11 mouse cellular contexts compared by ENCODE assay signal in the genomic region with DNA sequence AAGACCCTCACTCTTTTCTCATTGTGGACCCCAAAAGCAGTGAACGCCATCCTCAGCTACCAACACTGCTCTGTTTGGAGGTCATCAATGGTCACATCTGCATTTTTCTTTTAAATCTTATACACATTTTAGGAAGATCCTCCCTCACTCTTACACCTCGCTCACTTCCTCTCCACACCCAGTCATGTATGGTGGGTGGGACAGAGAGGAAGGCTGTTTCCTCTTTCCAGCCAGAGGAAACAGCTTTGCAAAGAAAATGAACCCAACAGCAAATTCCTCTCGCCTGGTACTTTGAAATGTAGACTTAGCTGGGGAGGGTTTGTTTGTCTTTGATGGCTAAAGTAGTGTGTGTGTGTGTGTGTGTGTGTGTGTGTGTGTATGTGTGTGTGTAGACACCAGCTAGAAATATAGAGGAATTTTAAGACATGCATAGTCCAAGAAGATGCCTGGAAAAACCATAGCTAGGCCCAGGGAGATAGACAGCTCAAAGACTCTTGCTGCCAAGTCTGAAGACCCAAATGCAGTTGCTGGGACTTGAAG. TPM values are rescaled to one million over a fixed set of nuclear protein-coding genes. Genes with fewer than 3 reads are reported as not detected.
DNase-seq lines count a peak whose midpoint lies in the region; ATAC-seq and TF ChIP-seq lines count a peak whose summit lies in the region.
"Had no signal": no experiment of that assay in that cellular context is flagged by ENCODE, and none has a peak within 500 bp of the region (broad histone marks: within the 10 kb centered on the region; RNA-seq: fewer than 3 reads in every experiment).

No protein-coding gene starts in this region.

- H3K9me3 ChIP-seq in heart, postnatal 0 days (replicated peaks; ENCODE audit: control insufficient read depth, low read length), result no peaks in the 10 kb centered on the region
- H3K9me3 ChIP-seq: embryonic facial prominence, embryonic 12.5 days; forebrain, embryonic 15.5 days had no signal

- H3K27ac ChIP-seq in heart, postnatal 0 days (ENCODE audit: low read depth), result 0 out of 2 replicates have a peak overlapping the region, but pooled peaks have one; percentile 8
- peak overlapping the region; percentile 83 for H3K27ac ChIP-seq in macrophage
- H3K27ac ChIP-seq: embryonic facial prominence, embryonic 12.5 days; forebrain, embryonic 15.5 days had no signal

- WGBS in heart, postnatal 0 days, result 58% methylated on average over 3 of the region's 3 CpGs
- WGBS in macrophage (ENCODE audit: missing documents), result 8% methylated on average over 3 of the region's 3 CpGs

- no peaks in the 10 kb centered on the region for H3K79me2 ChIP-seq in macrophage (ENCODE audit: inconsistent target)

- no peak overlapping the region for H3K9ac ChIP-seq in heart, postnatal 0 days (replicated peaks; ENCODE audit: low read depth, low read length)
- H3K9ac ChIP-seq: embryonic facial prominence, embryonic 12.5 days; forebrain, embryonic 15.5 days had no signal

- no peak for TF ChIP-seq EP300 in heart, postnatal 0 days (IDR thresholded peaks at IDR 0.05; ENCODE audit: low read depth)

- H3K4me1 ChIP-seq in heart, postnatal 0 days (ENCODE audit: control insufficient read depth, insufficient read depth), result peaks cover 3% of the 10 kb centered on the region; the same call in 1 of the 2 replicates

- no peak overlapping the region for H3K4me3 ChIP-seq in heart, postnatal 0 days (ENCODE audit: low read depth, low read length)
- no peak overlapping the region for H3K4me3 ChIP-seq in macrophage (ENCODE audit: inconsistent target)
- H3K4me3 ChIP-seq: embryonic facial prominence, embryonic 12.5 days; forebrain, embryonic 15.5 days had no signal

- no peak overlapping the region for H3K4me2 ChIP-seq in heart, postnatal 0 days (ENCODE audit: low read depth, low read length)
- H3K4me2 ChIP-seq: embryonic facial prominence, embryonic 12.5 days; forebrain, embryonic 15.5 days had no signal

- peak; percentile 24; the same call in 1 of the 2 replicates for ATAC-seq in heart, postnatal 0 days (ENCODE audit: insufficient read depth, low read depth)
- ATAC-seq: forebrain, embryonic 15.5 days; hindbrain, embryonic 16.5 days had no signal

- TF ChIP-seq CTCF in heart, postnatal 0 days (IDR thresholded peaks at IDR 0.05; ENCODE audit: low read depth), result no peak

- no peaks in the 10 kb centered on the region for H3K36me3 ChIP-seq in heart, postnatal 0 days (replicated peaks; ENCODE audit: control insufficient read depth, insufficient read depth, low read length)
- H3K36me3 ChIP-seq in macrophage (ENCODE audit: inconsistent target), result no peaks in the 10 kb centered on the region
- H3K36me3 ChIP-seq: embryonic facial prominence, embryonic 12.5 days; forebrain, embryonic 15.5 days had no signal

- H3K27me3 ChIP-seq in heart, postnatal 0 days (ENCODE audit: control insufficient read depth, insufficient read depth, low read length), result no peaks in the 10 kb centered on the region
- H3K27me3 ChIP-seq: embryonic facial prominence, embryonic 12.5 days; forebrain, embryonic 15.5 days had no signal

- DNase-seq in heart, postnatal 0 days (ENCODE audit: low spot score), result peak; percentile 38
- no peak for DNase-seq in heart, adult 8-10 months (ENCODE audit: low spot score)
- DNase-seq in lung, postnatal 36 days, result peak; percentile 49
- DNase-seq in lung, adult 18-20 months, result no peak
- DNase-seq in c-Kit-positive CD71-positive TER-119-positive erythroid progenitor cells, embryonic 14.5 days (ENCODE audit: low spot score), result no peak
- DNase-seq in urinary bladder, postnatal 4 days (ENCODE audit: low spot score in 2 of 2), result no peak
- DNase-seq: cerebellum, postnatal 10 days had no signal

RNA-seq across cellular contexts. Expression of a gene that starts 33.2 kb away (rescaled TPM):
- 21.0 and 25.7 TPM in 2 replicates for total RNA-seq in heart, postnatal 0 days (2014; rRNA removed; ENCODE audit: low replicate concordance)
- polyA plus RNA-seq in heart, postnatal 0 days (2015; fragmentation: Nextera tagmentation; extraction: Ambion mirVana), result 16.0 and 16.6 TPM in 2 replicates
- total RNA-seq in heart, adult 8-10 months (2022), result 10 to 100 TPM; 29.0 to 32.4 (median 30.3) TPM
- 100 to 1,000 TPM in 4 of 26 experiments, 10 to 100 TPM in 22; 41.9 to 208 (median 75.3) TPM for total RNA-seq in macrophage (2018; cell fraction: chromatin; rRNA removed)
- total RNA-seq in macrophage (2018; cell fraction: cytosol; rRNA removed), result 100 to 1,000 TPM in 12 of 26 experiments, 10 to 100 TPM in 14; 50.3 to 124 (median 79.9) TPM
- 10 to 100 TPM; 41.7 to 89.2 (median 65.9) TPM for total RNA-seq in macrophage (2018; cell fraction: nucleus; rRNA removed)
- polyA plus RNA-seq in macrophage (2018), result 68.0 to 101 TPM (median 94.1 TPM) in 3 replicates

Comparison
In these comparisons a context has a peak if more than half of its experiments do, and no peak if none do; other contexts are left out.
1. DNase-seq: peak in heart, postnatal 0 days (single experiment) and lung, postnatal 36 days (single experiment); none in heart, adult 8-10 months (single experiment), lung, adult 18-20 months (0 of 2), c-Kit-positive CD71-positive TER-119-positive erythroid progenitor cells, embryonic 14.5 days (single experiment) and urinary bladder, postnatal 4 days (0 of 2).